Mouse (Mus musculus) cortical plate, adult 2 months (tissue): ENCODE results near the gene Kif3c.

Experiments used
- CTCF ChIP-seq: fragments of 200-500 bp; IDR thresholded peaks from 2 replicates; pipeline ENCODE4 v1.5.1; 2011; ENCODE audit warnings: mild to moderate bottlenecking, control low read depth, low read length; ENCODE audit not compliant: insufficient read depth; ENCODE audit errors: extremely low read depth
- POLR2A ChIP-seq: fragments of 200-500 bp; IDR thresholded peaks from 2 replicates; pipeline ENCODE4 v1.6.1; 2011; ENCODE audit warnings: mild to moderate bottlenecking, low read length, control low read depth; ENCODE audit not compliant: insufficient read depth; ENCODE audit errors: extremely low read depth

GRCm38 (mm10) chr12:3396931-3397330, 32.0 kb downstream of the Kif3c start:
- TF ChIP-seq POLR2A (no peak), CTCF (no peak)
